9 mouse cellular contexts compared by ENCODE assay signal in the genomic region with DNA sequence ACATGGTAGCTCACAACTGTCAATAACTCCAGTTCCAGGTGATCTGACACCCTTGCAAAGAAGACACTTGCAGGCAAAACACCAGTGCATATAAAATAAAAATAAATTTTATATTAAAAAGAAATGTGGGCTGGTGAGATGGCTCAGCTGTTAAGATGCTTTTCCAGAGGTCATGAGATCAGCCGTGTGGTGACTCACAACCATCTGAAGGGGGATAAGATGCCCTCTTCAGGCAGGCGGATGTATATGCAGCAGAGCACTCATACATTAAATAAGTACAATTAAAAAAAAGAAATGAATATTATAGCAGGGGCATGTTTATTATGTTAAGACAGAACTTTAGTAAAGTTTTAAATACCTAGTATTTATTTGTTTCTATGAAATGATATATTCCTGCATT. TPM values are rescaled to one million over a fixed set of nuclear protein-coding genes. Genes with fewer than 3 reads are reported as not detected.
A peak's percentile ranks its signal among the peaks of the same experiment; 100 is the strongest.
DNase-seq lines count a peak whose midpoint lies in the region; ATAC-seq and TF ChIP-seq lines count a peak whose summit lies in the region.
"Had no signal": no experiment of that assay in that cellular context is flagged by ENCODE, and none has a peak within 500 bp of the region (broad histone marks: within the 10 kb centered on the region; RNA-seq: fewer than 3 reads in every experiment).

No protein-coding gene starts in this region.

- WGBS in lung, embryonic 14.5 days = 38% methylated on average over 2 of the region's 2 CpGs

- no peak for ATAC-seq in Patski
- no peak for ATAC-seq in lung, embryonic 14.5 days (ENCODE audit: insufficient read depth)

- no peak for DNase-seq in gastrocnemius, adult 2 months
- no peak for DNase-seq in gastrocnemius, postnatal 25 days
- DNase-seq in 3134 (ENCODE audit: extremely low read depth, insufficient read length, low spot score) = peak; percentile 15
- DNase-seq in Patski (ENCODE audit: low read depth, low spot score) = no peak
- peak; percentile 33 for DNase-seq in lung, embryonic 14.5 days
- DNase-seq in layer of hippocampus, postnatal 36 days = no peak
- no peak for DNase-seq in urinary bladder, postnatal 4 days (ENCODE audit: low spot score in 2 of 2)
- DNase-seq in right cerebral cortex, postnatal 25 days = no peak
- DNase-seq: liver, embryonic 13.5 days had no signal

- no peak overlapping the region for H3K27ac ChIP-seq in gastrocnemius, adult 2 months
- no peak overlapping the region for H3K27ac ChIP-seq in lung, embryonic 14.5 days (ENCODE audit: low read depth)
- H3K27ac ChIP-seq: liver, embryonic 13.5 days had no signal

- TF ChIP-seq CTCF in gastrocnemius, adult 2 months (IDR thresholded peaks at IDR 0.05) = peak; percentile 59
- peak; percentile 86 for TF ChIP-seq CTCF in Patski (IDR thresholded peaks at IDR 0.05)
- peak; percentile 42 for TF ChIP-seq CTCF in lung, embryonic 14.5 days (IDR thresholded peaks at IDR 0.05; ENCODE audit: low read depth)

- in situ Hi-C loops in Patski (cut with MboI; ENCODE audit: low pct_unique_long_range_greater_than_20kb) = no loop called here

- H3K4me1 ChIP-seq in lung, embryonic 14.5 days (ENCODE audit: insufficient read depth) = no peaks in the 10 kb centered on the region

- H3K9me3 ChIP-seq in lung, embryonic 14.5 days (ENCODE audit: low read depth, low read length) = no peaks in the 10 kb centered on the region
- H3K9me3 ChIP-seq: liver, embryonic 13.5 days had no signal

- POLR2A ChIA-PET in Patski (lab: Charles Lee) = no interaction called here

- H3K4me2 ChIP-seq in lung, embryonic 14.5 days = no peak overlapping the region
- H3K4me2 ChIP-seq: liver, embryonic 13.5 days had no signal

- H3K27me3 ChIP-seq in Patski = no peaks in the 10 kb centered on the region
- H3K27me3 ChIP-seq in lung, embryonic 14.5 days (ENCODE audit: insufficient read depth, low read length) = no peaks in the 10 kb centered on the region
- H3K27me3 ChIP-seq: liver, embryonic 13.5 days had no signal

- intact Hi-C loops in gastrocnemius, adult 2 months (cut with DNase I) = loop anchor here (5.0 kb wide), 2 partner anchors 45 to 160 kb away; no protein-coding TSS in a partner anchor

- H3K36me3 ChIP-seq in lung, embryonic 14.5 days (ENCODE audit: insufficient read depth) = peaks cover 63% of the 10 kb centered on the region

- no peak overlapping the region for H3K9ac ChIP-seq in lung, embryonic 14.5 days
- H3K9ac ChIP-seq: liver, embryonic 13.5 days had no signal

- no peak overlapping the region for H3K4me3 ChIP-seq in gastrocnemius, adult 2 months
- no peak overlapping the region for H3K4me3 ChIP-seq in lung, embryonic 14.5 days (ENCODE audit: low read depth, low read length)
- H3K4me3 ChIP-seq: liver, embryonic 13.5 days had no signal

- CTCF ChIA-PET in Patski (lab: Charles Lee) = interaction anchor here (0.6 to 2.2 kb wide), 10 partner anchors 9 to 163 kb away, joined by 3 to 10 read pairs (median 4); partner anchors contain the start of gene Mtf2

RNA-seq across cellular contexts. Expression of gene Mtf2, which starts 16.9 kb away (rescaled TPM):
- 10 to 100 TPM; 11.1 to 14.2 TPM for total RNA-seq in gastrocnemius, adult 2 months (2021)
- 10 to 100 TPM in 1 of 2 experiments, 1 to 10 TPM in 1; 9.3 to 11.2 TPM for total RNA-seq in gastrocnemius, postnatal 25 days (2021)
- 29.9 TPM for polyA plus RNA-seq in Patski (2021)
- polyA plus RNA-seq in lung, embryonic 14.5 days (2014; fragmentation: Nextera tagmentation; extraction: Ambion mirVana) = 108 and 110 TPM in 2 replicates
- 10 to 100 TPM; 49.2 to 52.4 TPM for total RNA-seq in layer of hippocampus, postnatal 36 days (2021)

RNA-seq across cellular contexts. Expression of gene Tmed5, which starts 50.0 kb away (rescaled TPM):
- total RNA-seq in gastrocnemius, adult 2 months (2021) = 10 to 100 TPM; 26.3 to 33.1 TPM
- total RNA-seq in gastrocnemius, postnatal 25 days (2021) = 10 to 100 TPM; 22.2 to 31.7 TPM
- 42.5 TPM for polyA plus RNA-seq in Patski (2021)
- 29.1 and 33.6 TPM in 2 replicates for polyA plus RNA-seq in lung, embryonic 14.5 days (2014; fragmentation: Nextera tagmentation; extraction: Ambion mirVana)
- 10 to 100 TPM; 23.9 to 25.0 TPM for total RNA-seq in layer of hippocampus, postnatal 36 days (2021)

RNA-seq across cellular contexts. Expression of gene Ccdc18, which starts 50.3 kb away (rescaled TPM):
- not detected for total RNA-seq in gastrocnemius, adult 2 months (2021)
- total RNA-seq in gastrocnemius, postnatal 25 days (2021) = under 1 TPM; 0.32 to 0.46 TPM
- polyA plus RNA-seq in Patski (2021) = 3.6 TPM
- 10.7 and 13.8 TPM in 2 replicates for polyA plus RNA-seq in lung, embryonic 14.5 days (2014; fragmentation: Nextera tagmentation; extraction: Ambion mirVana)
- 1 to 10 TPM; 1.0 to 1.5 TPM for total RNA-seq in layer of hippocampus, postnatal 36 days (2021)

Comparison
In these comparisons a context has a peak if more than half of its experiments do, and no peak if none do; other contexts are left out.
1. DNase-seq: peak in 3134 (single experiment) and lung, embryonic 14.5 days (single experiment); none in gastrocnemius, adult 2 months (single experiment), gastrocnemius, postnatal 25 days (single experiment), Patski (single experiment), layer of hippocampus, postnatal 36 days (0 of 2), urinary bladder, postnatal 4 days (0 of 2) and right cerebral cortex, postnatal 25 days (single experiment).
2. Peak in every context shown above with its lines, with median percentiles within 50 percentile points of each other: CTCF ChIP-seq.